Mouse (Mus musculus) kidney, postnatal 14 days (tissue): ENCODE measurements at regions not wholly inside any gene's neighbourhood (a gene's known extent, or its start where the extent isn't known, plus 50 kb on each side); places are given as distances from the start of the nearest gene placed in this dataset.

ENCODE experiments used
- DNase-seq: peaks from one replicate; pipeline ENCODE4 v3.0.0; 2022; ENCODE audit warnings: mixed read lengths

DNA sequence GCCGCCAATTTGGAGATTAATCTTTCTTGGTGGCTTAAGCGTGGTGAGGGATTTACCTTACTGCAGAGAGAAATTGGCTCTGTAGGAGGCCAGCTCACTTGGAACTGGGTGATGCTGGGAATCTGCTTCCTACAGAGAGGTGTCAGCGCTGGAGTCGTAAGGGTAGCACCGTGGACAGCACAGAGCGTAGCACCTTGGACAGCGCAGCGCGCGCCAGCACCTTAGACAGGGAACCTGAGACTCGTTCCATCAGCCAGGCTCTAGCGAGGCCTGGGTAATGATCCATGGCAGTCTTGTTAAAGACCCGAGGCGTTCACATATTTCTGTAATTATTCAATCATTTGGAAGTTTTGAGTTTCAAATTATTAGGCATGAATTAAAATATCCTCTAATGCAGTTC lies 261.9 kb upstream of the Gjb5 start:
- peak; percentile 60 for DNase-seq

DNA sequence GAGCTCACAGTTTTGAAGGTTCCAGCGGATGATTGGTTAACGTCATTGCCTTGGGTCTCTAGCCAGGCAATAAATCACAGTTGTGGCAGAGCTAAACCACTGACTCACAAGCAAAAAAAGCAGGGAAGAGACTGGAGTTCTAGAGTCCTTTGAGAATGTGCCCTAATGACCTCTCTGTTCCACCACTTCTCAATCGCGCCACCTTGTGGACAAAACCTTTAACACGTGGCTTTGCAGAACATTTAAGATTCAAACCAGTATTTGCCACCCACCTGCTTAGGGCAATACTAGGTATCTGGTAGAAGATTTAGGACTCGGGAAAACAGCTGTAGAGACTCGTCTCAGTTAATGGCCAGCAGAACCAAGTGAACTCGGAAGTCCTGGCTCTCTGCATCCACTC lies 254.8 kb upstream of the Gjb5 start:
- DNase-seq: peak; percentile 10

DNA sequence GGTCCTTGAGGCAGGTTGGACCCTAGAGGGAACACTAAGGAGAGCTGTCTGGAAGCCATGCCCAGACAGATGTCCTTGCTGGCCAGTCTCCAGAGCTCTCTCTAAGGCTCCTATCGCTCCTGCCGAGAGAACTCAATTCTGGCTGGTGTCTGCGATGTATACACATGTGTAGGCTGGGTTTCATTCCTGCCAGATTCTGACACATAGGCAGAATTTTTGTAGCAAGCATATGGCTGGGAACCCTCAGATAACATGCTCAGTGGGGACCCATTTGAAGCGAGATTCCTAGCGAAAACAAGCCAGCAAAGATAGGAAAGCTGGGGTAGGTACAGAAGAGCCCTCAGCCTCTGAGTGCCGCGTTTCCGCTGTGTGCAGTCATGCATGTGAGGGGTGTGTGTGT lies 242.9 kb upstream of the Gjb5 start:
- no peak for DNase-seq

DNA sequence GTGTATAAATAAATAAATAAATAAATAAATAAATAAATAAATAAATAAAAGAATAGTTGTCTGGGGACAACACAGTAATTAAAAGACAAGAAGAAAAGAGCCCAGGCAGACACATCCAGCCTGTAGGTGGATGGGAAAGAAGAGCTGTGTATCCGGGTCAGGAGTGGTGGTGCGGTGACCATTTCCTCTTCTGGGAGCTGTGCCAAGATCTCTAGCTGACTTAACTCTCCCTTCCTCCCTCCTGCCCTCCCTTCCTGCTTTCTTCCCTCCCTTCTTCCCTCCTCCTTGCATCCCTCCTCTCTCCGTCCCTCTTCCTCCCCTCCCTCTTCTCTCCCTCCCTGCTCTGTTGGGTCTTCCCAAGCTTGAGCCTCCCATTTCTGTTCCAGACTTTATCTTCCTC lies 240.6 kb upstream of the Gjb5 start:
- no peak for DNase-seq

DNA sequence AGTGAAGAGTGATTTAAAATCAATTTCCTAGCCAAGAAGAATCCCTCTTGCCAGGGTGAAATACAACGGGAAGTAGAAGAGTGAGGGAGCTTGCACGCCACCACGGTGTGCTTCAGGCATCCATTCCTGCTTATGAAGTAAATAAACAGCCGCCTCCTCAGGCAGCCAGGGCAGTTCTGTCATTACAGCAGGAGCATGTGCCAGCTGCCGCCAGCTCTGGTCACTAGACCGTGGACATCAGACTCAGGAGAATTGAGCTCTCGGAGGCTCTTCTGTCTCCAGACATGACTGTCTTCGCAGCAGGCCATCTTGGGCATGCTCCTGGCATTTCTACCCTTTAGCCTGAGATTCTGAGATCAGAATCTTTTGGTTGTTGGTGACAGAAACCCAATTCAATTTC lies 236.1 kb upstream of the Gjb5 start:
- peak; percentile 7 for DNase-seq

DNA sequence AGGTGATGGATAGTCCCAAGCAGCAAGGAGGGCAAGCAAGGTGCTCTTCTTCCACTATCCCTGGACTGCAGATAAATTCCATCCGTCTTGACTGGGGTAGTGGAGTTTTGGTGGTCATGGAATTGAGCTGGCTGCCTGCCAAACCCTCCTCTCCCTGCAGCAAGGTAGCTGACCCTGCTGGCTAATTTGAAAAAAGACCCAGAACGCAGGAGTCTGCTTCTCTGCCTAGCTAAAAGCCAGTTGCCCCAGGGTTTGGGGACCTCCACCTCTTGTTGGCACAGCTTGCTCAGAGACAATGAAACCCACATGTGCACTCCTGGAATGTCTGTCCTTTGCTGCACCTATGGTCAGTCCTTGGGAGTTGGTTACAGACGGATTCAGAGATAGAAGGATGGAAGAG lies 233.6 kb upstream of the Gjb5 start:
- no peak for DNase-seq

DNA sequence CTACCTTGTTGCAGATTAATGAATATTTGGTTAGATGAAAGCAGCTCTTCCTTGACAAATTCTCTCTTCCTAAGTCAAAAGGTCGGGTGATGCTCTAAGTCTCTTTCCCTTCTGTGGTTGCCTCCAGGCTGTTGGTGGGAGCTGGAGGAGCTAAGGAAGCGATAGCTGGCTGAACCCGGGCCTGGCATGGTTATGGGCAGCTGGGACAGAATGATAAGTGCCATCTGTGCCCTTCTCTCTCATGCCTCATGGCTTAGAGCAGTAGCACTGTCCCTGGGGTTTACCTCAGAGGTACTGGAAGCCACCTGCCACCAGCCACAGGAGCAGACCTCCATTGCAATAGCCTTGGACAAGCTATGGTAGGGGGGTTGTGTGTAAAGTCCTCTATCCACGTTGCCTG lies 228.8 kb upstream of the Gjb5 start:
- DNase-seq: no peak

DNA sequence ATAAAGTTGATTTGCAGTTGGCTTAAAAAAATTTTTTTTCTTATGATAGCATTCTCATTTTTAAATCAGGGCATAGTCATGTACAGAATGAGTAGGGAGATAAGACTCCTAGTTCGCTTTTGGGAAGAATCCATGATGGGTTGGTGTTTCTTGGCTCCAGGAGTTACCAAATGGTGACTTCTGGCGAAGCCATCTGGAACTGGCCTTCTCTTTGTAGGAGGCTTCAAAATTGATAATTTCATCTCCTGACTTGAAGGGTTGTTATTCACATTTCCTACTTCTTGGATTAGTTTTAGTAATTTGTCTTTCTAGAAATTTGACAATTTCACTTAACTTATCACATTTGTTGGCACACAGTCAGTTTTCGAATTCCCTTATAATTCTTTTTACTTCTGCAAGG lies 218.5 kb upstream of the Gjb5 start:
- no peak for DNase-seq

DNA sequence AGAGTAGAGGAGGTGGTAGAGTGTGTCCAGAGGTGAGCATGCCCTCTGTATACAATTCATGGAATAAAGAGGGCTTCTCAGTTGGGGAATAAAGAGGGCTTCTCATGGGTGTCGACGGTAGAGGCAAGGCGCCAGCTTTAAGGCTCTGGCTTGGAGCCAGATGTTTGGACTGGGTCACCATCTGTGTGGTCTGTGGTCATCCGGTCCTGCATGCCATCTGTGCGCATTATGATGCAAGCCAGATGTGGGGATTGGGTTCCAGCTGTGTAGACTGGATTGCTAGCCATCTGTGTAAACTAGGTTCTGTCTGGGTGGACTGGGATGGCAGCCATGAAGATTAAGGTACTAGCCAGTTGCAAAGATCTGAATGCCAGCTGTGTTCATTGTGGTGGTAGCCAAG lies 204.6 kb upstream of the Gjb5 start:
- DNase-seq: no peak

DNA sequence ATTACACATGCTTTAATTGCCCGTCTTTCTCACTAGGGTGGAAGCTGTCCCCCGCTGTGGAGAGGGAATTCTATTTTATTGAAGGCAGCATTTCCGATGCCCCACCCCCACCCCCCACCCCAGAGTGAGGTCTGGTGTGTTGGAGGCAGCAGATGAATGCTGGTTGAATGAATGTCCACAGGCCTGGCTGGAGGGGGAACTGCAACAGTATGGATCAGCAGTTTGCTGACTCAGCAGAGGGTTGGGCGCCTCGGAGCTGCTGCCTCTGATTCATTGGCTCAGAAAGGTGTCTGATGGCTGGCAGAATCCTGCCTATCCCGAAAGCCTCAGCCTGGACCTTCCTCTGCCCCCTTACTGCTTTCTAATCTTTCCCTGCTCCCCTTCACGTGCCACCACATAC lies 200.6 kb upstream of the Gjb5 start:
- no peak for DNase-seq

DNA sequence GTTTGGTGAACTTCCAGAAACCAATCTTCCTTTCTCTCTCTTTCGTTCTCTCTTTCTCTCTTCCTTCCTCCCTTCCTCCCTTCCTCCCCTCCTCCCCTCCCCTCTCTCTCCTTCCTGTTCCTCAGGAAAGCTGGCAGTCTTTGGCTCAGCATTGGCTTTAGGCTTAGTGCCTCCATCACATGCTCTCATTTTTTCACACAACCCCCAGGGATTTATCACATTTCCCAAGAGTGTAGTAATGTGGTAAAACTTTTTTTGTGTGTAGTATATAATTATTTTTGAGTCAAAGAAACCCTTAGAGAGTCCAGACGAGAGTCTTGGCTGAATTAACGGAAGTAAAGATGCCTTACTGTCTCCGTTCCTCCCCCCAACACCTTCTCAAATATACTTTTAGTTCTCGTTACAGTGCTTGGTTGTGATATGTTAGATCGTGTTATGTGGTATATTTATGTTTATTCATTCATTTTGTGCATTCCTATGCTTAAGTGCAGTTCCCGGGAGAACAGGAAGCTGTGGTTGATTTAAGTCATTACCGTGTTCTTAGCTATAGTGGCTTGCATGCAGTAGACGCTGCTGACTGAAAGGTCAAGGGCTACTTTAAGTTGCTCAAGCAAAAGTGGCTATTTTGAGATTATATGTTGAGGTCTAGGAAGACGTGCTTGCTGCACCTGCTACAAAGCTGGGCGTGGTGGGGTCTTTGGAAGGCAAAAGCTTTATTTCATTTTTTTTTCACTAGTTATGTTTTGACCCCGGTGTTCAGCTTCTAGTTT lies 194.7 kb upstream of the Gjb5 start:
- DNase-seq: no peak

DNA sequence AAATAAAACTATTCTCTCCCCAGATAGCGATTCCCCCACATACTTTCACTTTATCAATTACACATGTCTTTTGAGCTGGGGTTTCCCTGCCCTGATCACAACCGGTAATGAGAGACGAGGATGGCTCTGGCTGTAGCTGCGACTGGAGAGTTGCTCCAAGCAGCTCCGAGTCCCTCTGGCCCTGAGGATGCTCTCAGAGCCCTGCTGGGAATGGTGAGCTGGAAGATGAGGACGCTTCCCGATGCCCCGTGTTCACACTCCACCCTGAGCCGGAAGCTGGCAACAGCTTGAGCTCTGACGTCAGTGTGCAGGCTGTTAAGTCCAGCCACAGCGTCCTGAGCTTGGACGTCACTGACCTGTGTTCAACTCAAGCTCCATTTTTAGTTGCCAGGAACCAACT lies 191.6 kb upstream of the Gjb5 start:
- DNase-seq: no peak

DNA sequence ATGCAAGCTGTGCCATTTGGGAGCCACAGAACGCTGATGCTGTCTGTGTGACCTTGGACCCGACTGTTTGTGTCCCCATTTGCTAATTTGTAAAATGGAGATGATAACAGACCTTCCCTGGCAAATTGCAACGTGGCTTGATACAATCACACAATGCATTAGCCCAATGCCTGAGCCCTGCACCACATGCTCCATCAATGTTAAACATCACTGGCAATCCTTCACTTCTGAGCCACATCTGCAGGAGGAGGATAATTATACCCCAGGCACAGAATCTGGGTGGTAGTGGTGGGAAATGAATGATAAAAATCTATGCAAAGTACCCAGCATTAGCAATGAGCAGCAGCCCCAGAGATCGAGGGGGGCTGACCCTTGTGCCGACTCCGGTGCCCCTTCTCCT lies 191.0 kb upstream of the Gjb5 start:
- DNase-seq: no peak

DNA sequence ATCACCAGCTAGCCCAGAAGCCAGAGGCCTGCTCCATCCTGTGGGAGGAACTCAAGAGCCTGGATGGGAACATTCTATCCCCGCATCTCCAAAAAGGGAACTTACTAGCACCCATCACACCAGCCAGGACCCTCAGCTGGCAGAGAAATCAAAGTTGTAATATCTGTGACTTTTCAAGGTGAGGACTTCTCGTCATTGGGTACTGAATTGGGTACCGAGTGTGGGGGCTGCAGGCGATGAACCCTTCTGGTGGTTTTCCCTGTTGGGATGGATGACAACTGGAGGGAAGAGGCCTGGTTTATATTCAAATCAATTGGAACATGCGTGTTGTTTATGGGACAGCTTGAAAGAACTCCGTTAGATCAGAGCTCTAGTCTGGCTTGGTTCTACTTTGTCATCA lies 187.1 kb upstream of the Gjb5 start:
- DNase-seq: no peak

DNA sequence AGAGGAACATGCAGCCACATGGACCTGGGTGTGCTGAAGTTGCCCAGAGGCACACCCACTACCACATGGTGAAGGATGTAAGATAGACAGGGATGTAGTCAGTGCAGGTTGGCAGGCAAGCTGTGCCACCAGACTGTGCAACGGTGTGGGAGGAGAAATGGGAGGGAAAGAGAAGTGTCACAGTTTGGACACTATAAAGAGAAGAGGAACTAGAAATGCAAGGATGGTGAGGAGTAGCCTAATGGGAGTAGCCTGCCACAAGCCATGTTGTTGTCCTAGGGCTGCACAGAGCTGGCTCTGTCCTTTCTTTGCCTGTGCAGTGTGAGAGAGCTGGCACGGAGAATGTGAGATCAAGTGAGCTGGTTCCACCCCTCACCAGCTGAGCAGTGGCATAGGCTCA lies 185.3 kb upstream of the Gjb5 start:
- DNase-seq: no peak

DNA sequence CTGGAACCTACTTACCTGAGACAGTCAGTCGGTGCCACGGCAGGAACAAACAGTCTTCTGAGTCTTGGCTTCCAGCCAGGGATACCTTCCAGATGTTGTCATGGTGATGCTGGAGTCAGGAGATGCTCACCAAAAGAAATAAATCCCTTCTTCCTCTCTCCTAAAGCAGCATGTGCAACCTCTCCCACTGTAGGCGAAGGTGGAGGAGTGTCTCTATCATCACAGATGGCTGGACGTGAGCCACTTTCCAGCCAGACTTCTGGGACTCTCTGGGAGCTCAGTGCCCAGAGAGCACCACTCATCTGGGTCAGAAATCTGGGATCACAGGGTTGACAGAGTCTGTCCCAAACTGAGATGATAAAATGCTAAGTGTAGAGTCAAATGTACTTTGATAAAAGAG lies 184.8 kb upstream of the Gjb5 start:
- no peak for DNase-seq

DNA sequence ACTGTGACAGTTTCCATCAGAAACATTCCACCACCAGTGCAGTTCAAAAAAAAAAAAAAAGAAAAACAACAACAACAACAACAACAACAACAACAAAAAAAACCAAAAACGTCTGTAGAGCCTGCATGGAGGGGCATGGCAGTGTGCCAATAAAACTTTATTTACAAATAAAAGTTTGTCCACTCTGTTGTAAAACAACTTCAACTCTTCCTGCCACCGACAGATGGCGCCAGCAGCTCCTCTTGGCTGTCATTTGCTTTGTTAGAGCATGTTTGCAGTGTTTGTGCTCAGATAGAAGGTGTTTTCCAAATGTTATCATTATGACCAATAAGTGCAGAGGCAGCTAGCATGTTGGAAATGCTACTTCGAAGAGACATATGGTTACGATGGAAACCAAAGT lies 179.0 kb upstream of the Gjb5 start:
- DNase-seq: peak; percentile 5

DNA sequence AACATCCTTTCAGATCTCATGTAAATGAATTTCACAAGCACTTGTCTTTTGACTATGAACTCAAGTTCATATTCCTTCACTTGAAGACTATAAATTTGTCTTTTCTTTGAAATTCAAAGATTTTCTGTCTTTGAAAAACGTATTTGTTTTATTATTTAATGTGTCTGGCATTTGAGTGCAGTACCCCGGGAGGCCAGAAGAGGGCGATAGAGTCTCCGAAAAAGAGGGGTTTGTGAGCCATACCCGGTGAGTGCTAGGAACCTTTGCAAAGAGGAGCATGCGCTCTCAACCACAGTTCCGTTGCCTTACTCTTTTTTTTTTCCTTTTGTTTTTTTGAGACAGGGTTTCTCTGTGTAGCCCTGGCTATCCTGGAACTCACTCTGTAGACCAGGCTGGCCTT lies 177.6 kb upstream of the Gjb5 start:
- no peak for DNase-seq

DNA sequence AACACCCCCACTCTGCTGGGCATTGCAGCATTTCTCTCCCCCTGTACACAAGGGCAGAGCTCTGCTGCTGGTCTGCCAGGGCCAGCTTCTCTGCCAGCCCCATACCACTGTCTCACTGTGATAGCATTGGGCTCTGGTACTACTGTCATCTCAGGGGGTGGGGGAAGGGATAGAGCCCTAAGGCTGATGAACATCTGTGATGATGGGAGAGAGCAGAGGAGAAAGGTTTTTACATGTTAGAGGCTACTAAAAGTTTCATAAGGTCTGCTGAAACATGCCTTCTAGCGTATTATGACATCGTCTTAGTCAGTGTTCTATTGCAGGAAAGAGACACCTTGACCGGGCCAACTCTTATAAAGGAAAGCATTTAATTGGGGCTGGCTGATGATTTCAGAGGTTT lies 176.4 kb upstream of the Gjb5 start:
- DNase-seq: no peak

DNA sequence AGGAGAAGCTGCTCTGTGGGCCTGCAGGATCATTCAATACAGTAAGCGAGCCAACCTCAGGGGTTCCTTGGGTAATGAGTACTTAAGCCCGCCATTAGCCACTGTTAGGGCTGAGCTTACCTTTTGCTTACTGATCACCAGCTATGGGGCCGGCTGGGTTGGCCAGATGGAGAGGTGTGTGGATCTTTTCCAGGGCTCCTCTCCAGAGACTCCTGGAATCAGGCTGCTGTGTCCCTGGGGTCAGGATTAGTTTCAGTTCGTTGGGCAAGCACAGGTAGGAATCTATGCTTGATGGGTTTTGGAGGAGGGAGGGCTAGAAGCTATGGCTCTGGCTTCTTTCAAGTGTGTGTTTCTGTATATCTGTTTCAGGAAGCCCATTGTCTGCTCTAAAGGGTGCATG lies 175.7 kb upstream of the Gjb5 start:
- DNase-seq: no peak

DNA sequence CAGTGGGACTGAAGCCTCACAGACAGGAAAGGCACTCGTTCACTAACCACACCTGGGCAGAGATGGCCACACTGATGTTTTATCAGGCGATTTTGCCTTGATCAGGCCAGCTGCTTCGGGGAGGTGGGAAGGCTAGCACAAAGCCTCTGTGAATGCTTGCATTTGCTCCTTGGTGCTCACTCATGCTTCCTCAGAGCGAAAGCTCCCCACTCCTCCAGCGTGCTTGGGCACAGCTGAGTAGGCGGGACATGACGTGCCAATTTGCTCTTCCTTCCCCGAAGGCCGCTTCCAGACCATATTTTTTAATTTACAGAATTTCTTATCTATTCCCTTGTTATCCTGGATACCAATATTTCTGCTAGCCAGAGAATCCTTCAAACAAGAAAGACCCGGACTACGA lies 172.8 kb upstream of the Gjb5 start:
- DNase-seq: no peak

DNA sequence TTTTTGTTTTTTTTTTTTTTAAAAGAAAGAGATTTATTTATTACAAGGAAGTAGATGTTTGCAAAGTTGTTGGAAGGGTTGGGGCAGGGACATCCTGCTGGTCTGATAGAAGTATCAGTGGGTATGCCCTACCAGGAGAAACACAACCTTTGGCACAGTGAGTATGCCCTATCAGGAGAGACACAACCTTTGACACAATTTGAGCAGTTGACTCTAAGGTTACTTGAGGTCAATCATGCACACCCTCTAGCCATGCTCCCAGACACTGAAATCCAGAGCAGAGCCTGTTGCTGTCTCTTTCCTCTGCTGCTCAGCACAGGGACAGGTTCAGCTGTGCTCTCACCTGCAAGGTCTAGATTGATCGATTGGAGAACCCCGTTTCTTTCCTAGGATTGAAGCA lies 164.2 kb upstream of the Gjb5 start:
- DNase-seq: no peak

DNA sequence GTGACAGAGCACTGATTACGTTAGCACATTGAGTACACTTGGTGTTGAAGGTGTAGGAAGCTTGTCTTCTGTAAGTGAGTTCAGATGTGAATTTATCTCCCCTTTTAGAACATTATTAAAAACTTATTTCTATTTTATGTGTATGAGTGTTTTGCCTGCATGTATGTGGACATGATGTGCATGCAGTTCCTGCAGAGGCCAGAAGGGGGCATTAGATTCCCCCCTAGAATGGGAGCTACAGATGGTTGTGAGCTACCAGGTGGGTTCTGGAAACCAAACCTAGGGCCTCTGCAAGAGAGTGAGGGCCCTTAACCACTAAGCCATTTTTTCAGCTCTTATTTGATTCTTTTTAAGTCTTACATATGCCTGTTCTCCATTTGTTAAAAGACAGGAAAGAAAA lies 160.0 kb upstream of the Gjb5 start:
- no peak for DNase-seq

DNA sequence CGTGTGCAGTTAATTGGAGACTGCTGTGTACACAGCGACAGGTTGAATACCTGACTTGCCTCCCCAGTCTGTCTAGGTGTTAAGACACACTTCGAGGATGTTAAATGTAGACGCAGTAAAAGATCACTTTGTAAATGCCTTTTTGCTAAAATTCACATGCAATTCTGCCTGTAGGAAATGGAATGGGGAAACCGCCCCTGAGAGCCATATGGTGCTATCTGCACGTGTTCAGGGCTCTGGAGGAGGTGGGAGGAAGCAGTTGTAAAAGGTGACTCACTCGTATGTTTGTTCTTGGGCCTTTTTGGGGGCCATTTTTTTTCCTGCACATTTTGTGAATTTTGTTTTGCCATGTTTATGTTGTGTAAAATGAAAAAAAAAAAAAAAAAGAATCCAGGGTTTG lies 159.6 kb upstream of the Gjb5 start:
- DNase-seq: no peak

DNA sequence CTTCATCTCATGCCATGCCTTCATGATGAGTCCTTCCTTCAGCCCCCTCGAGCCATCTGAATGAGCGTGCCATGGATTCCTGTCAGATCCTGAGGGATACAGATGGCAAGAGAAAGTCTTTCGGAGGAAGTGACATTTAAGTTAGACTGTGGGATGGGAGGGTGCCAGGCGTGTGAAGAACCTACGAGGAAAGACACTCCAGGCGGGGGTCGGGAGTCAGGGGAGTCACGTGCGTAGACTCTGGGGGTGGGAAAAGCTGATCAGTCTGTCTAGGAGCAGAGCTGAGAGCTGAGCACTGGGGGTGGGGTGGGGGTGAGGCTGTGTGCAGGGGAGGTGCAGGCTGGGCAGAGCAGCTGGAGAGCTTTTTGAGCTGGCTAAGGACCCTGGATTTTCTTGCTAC lies 152.0 kb upstream of the Gjb5 start:
- no peak for DNase-seq

DNA sequence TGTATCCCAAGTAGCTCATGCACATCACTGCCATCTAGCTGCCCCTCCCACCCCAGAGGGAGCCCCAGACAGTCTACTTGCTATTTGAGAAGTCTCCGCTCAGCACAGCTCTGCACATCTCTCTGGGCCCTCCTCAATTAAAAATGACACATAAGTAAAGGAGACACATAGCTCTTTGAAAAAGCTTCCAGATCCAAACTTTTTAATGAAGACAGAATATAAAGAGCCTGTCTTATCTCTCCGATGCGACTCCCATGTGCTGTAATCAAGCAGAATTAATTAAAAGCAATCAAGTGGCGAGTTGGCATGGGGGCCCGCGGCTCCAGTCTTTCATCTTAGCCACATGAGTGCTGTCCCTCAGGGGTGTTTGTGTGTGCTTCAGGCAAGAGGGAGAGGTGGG lies 144.6 kb upstream of the Gjb5 start:
- DNase-seq: no peak
